Mouse (Mus musculus) brain, embryonic 14.5 days (tissue): ENCODE data around the gene Otub1.

Source experiments
- CTCF ChIP-seq: fragments of 200-500 bp; IDR thresholded peaks from 2 replicates; pipeline ENCODE4 v1.5.1; 2012; ENCODE audit warnings: inconsistent platforms, mild to moderate bottlenecking, moderate library complexity, borderline replicate concordance; ENCODE audit not compliant: insufficient read depth, insufficient read length; ENCODE audit errors: extremely low read depth
- POLR2A ChIP-seq: fragments of 200-500 bp; IDR thresholded peaks from 2 replicates; pipeline ENCODE4 v1.6.1; 2012; ENCODE audit warnings: mild to moderate bottlenecking, inconsistent platforms, borderline replicate concordance; ENCODE audit not compliant: poor library complexity, insufficient read depth, insufficient read length, severe bottlenecking; ENCODE audit errors: extremely low read depth

GRCm38 (mm10) chr19:7217926-7218267, 11.8 kb upstream of the Otub1 start:
- TF ChIP-seq CTCF (no peak), POLR2A (no peak)
